ENCODE assay signal across 9 mouse cellular contexts in genomic region chr1:172204814-172205740, GRCm38 (mm10). TPM values are rescaled to one million over a fixed set of nuclear protein-coding genes. Genes with fewer than 3 reads are reported as not detected.
DNase-seq lines count a peak whose midpoint lies in the region; ATAC-seq lines count a peak whose summit lies in the region.
"Had no signal": no experiment of that assay in that cellular context is flagged by ENCODE, and none has a peak within 500 bp of the region (broad histone marks: within the 10 kb centered on the region; RNA-seq: fewer than 3 reads in every experiment).

No protein-coding gene starts in this region.

- no peak for DNase-seq in heart, adult 9 months (ENCODE audit: low spot score in 2 of 2)
- peak; percentile 79 for DNase-seq in brain, adult 2 months (ENCODE audit: low read depth, low spot score)
- DNase-seq in yolk sac, embryonic 10.5 days (ENCODE audit: low spot score): no peak
- no peak for DNase-seq in gastrocnemius, adult 18-20 months (ENCODE audit: low spot score)

- peaks cover 67% of the 10 kb centered on the region for H3K4me1 ChIP-seq in heart, embryonic 13.5 days
- H3K4me1 ChIP-seq in forebrain, embryonic 15.5 days: peaks cover 72% of the 10 kb centered on the region
- H3K4me1 ChIP-seq in liver, embryonic 16.5 days (ENCODE audit: control insufficient read depth, low read depth, low read length): peaks cover 14% of the 10 kb centered on the region

- peak overlapping the region; percentile 86 for H3K4me2 ChIP-seq in heart, embryonic 13.5 days
- peak overlapping the region; percentile 83 for H3K4me2 ChIP-seq in forebrain, embryonic 15.5 days (replicated peaks)
- peak overlapping the region; percentile 44; the same call in 1 of the 2 replicates for H3K4me2 ChIP-seq in liver, embryonic 16.5 days (ENCODE audit: low read depth, low read length)

- WGBS in heart, embryonic 13.5 days: 52% methylated on average over 14 of the region's 15 CpGs
- 4% methylated on average over 15 of the region's 15 CpGs for WGBS in forebrain, embryonic 15.5 days
- 60% methylated on average over 15 of the region's 15 CpGs for WGBS in liver, embryonic 16.5 days (ENCODE audit: insufficient replicate concordance)

- no peaks in the 10 kb centered on the region for H3K27me3 ChIP-seq in heart, embryonic 13.5 days (replicated peaks)
- H3K27me3 ChIP-seq in forebrain, embryonic 15.5 days: no peaks in the 10 kb centered on the region
- H3K27me3 ChIP-seq in liver, embryonic 16.5 days (ENCODE audit: control insufficient read depth, insufficient read depth, low read depth, low read length): peaks cover 7% of the 10 kb centered on the region

- no peaks in the 10 kb centered on the region for H3K9me3 ChIP-seq in heart, embryonic 13.5 days
- no peaks in the 10 kb centered on the region for H3K9me3 ChIP-seq in forebrain, embryonic 15.5 days
- H3K9me3 ChIP-seq in liver, embryonic 16.5 days (replicated peaks; ENCODE audit: control insufficient read depth, low read length): no peaks in the 10 kb centered on the region
- H3K9me3 ChIP-seq: G1E had no signal

- no peak for ATAC-seq in heart, embryonic 13.5 days (ENCODE audit: extremely low read depth, insufficient number of reproducible peaks, low FRiP score, low TSS enrichment)
- ATAC-seq in forebrain, embryonic 15.5 days (replicated peaks): no peak
- no peak for ATAC-seq in liver, embryonic 16.5 days (ENCODE audit: low read depth)
- ATAC-seq in erythroid progenitor cell, adult 5-6 weeks (replicated peaks; ENCODE audit: low FRiP score, poor library complexity, severe bottlenecking): no peak

- H3K9ac ChIP-seq in heart, embryonic 13.5 days: peak overlapping the region; percentile 97
- H3K9ac ChIP-seq in forebrain, embryonic 15.5 days (replicated peaks): peak overlapping the region; percentile 93
- no peak overlapping the region for H3K9ac ChIP-seq in liver, embryonic 16.5 days (ENCODE audit: low read depth, low read length)

- H3K4me3 ChIP-seq in heart, embryonic 13.5 days: peak overlapping the region; percentile 84
- H3K4me3 ChIP-seq in forebrain, embryonic 15.5 days: peak overlapping the region; percentile 72
- H3K4me3 ChIP-seq in liver, embryonic 16.5 days (ENCODE audit: low read depth, low read length): no peak overlapping the region

- H3K27ac ChIP-seq in heart, embryonic 13.5 days (replicated peaks): peak overlapping the region; percentile 95
- peak overlapping the region; percentile 98 for H3K27ac ChIP-seq in forebrain, embryonic 15.5 days (replicated peaks)
- H3K27ac ChIP-seq in liver, embryonic 16.5 days (ENCODE audit: low read length): no peak overlapping the region

- peaks cover 41% of the 10 kb centered on the region for H3K36me3 ChIP-seq in heart, embryonic 13.5 days
- H3K36me3 ChIP-seq in forebrain, embryonic 15.5 days: peaks cover 3% of the 10 kb centered on the region; the same call in 1 of the 2 replicates
- H3K36me3 ChIP-seq in liver, embryonic 16.5 days (ENCODE audit: control insufficient read depth, insufficient read depth): peaks cover 5% of the 10 kb centered on the region; the same call in 1 of the 2 replicates

RNA-seq across cellular contexts. Expression of gene Pea15a, which starts 1.5 kb away (rescaled TPM):
- polyA plus RNA-seq in heart, embryonic 13.5 days (2015; fragmentation: Nextera tagmentation; extraction: Ambion mirVana): 169 and 180 TPM in 2 replicates
- 462 and 488 TPM in 2 replicates for polyA plus RNA-seq in forebrain, embryonic 15.5 days (2015; fragmentation: Nextera tagmentation; extraction: Ambion mirVana)
- polyA plus RNA-seq in liver, embryonic 16.5 days (2015; fragmentation: Nextera tagmentation; extraction: Ambion mirVana): 20.6 and 21.5 TPM in 2 replicates
- 5.4 and 12.2 TPM in 2 replicates for total RNA-seq in erythroid progenitor cell, adult 5-6 weeks (2015; ENCODE audit: low replicate concordance)
- 3.3 and 6.0 TPM in 2 replicates for total RNA-seq in erythroid progenitor cell, adult 5-6 weeks (2017; ENCODE audit: low replicate concordance)
- 10 to 100 TPM; 20.2 to 33.2 TPM for total RNA-seq in gastrocnemius, adult 18-20 months (2021)

RNA-seq across cellular contexts. Expression of gene Casq1, which starts 14.6 kb away (rescaled TPM):
- 162 and 211 TPM in 2 replicates for polyA plus RNA-seq in heart, embryonic 13.5 days (2015; fragmentation: Nextera tagmentation; extraction: Ambion mirVana)
- polyA plus RNA-seq in forebrain, embryonic 15.5 days (2015; fragmentation: Nextera tagmentation; extraction: Ambion mirVana): 6.2 and 6.4 TPM in 2 replicates
- 2.6 and 7.5 TPM in 2 replicates for polyA plus RNA-seq in liver, embryonic 16.5 days (2015; fragmentation: Nextera tagmentation; extraction: Ambion mirVana)
- not detected in 2 replicates for total RNA-seq in erythroid progenitor cell, adult 5-6 weeks (2015; ENCODE audit: low replicate concordance)
- not detected in 2 replicates for total RNA-seq in erythroid progenitor cell, adult 5-6 weeks (2017; ENCODE audit: low replicate concordance)
- 1,000 to 10,000 TPM; 2,670 to 3,214 TPM for total RNA-seq in gastrocnemius, adult 18-20 months (2021)
- total RNA-seq: G1E had no signal
- polyA plus RNA-seq: G1E had no signal

RNA-seq across cellular contexts. Expression of gene Atp1a4, which starts 53.1 kb away (rescaled TPM):
- polyA plus RNA-seq in heart, embryonic 13.5 days (2015; fragmentation: Nextera tagmentation; extraction: Ambion mirVana): 0.21 and 0.52 TPM in 2 replicates
- polyA plus RNA-seq in forebrain, embryonic 15.5 days (2015; fragmentation: Nextera tagmentation; extraction: Ambion mirVana): 0.09 and 0.10 TPM in 2 replicates
- not detected in 2 replicates for polyA plus RNA-seq in liver, embryonic 16.5 days (2015; fragmentation: Nextera tagmentation; extraction: Ambion mirVana)
- not detected in 2 replicates for total RNA-seq in erythroid progenitor cell, adult 5-6 weeks (2015; ENCODE audit: low replicate concordance)
- not detected in 2 replicates for total RNA-seq in erythroid progenitor cell, adult 5-6 weeks (2017; ENCODE audit: low replicate concordance)
- under 1 TPM; 0.40 to 0.43 TPM for total RNA-seq in gastrocnemius, adult 18-20 months (2021)
- polyA plus RNA-seq: G1E had no signal

RNA-seq across cellular contexts. Expression of gene Igsf8, which starts 56.4 kb away (rescaled TPM):
- 27.8 and 31.6 TPM in 2 replicates for polyA plus RNA-seq in heart, embryonic 13.5 days (2015; fragmentation: Nextera tagmentation; extraction: Ambion mirVana)
- polyA plus RNA-seq in forebrain, embryonic 15.5 days (2015; fragmentation: Nextera tagmentation; extraction: Ambion mirVana): 137 and 162 TPM in 2 replicates
- polyA plus RNA-seq in liver, embryonic 16.5 days (2015; fragmentation: Nextera tagmentation; extraction: Ambion mirVana): 16.8 and 20.6 TPM in 2 replicates
- 14.4 and 15.1 TPM in 2 replicates for total RNA-seq in erythroid progenitor cell, adult 5-6 weeks (2015; ENCODE audit: low replicate concordance)
- 3.1 and 3.3 TPM in 2 replicates for total RNA-seq in erythroid progenitor cell, adult 5-6 weeks (2017; ENCODE audit: low replicate concordance)
- 10 to 100 TPM in 1 of 2 experiments, 1 to 10 TPM in 1; 7.6 to 10.6 TPM for total RNA-seq in gastrocnemius, adult 18-20 months (2021)

RNA-seq across cellular contexts. Expression of gene Dcaf8, which starts 57.2 kb away (rescaled TPM):
- polyA plus RNA-seq in heart, embryonic 13.5 days (2015; fragmentation: Nextera tagmentation; extraction: Ambion mirVana): 106 and 108 TPM in 2 replicates
- polyA plus RNA-seq in forebrain, embryonic 15.5 days (2015; fragmentation: Nextera tagmentation; extraction: Ambion mirVana): 104 and 109 TPM in 2 replicates
- 61.2 and 61.3 TPM in 2 replicates for polyA plus RNA-seq in liver, embryonic 16.5 days (2015; fragmentation: Nextera tagmentation; extraction: Ambion mirVana)
- 77.5 TPM in 2 replicates for total RNA-seq in erythroid progenitor cell, adult 5-6 weeks (2015; ENCODE audit: low replicate concordance)
- total RNA-seq in erythroid progenitor cell, adult 5-6 weeks (2017; ENCODE audit: low replicate concordance): 141 and 176 TPM in 2 replicates
- 100 to 1,000 TPM; 192 to 193 TPM for total RNA-seq in gastrocnemius, adult 18-20 months (2021)

Comparison
In these comparisons a context has a peak if more than half of its experiments do, and no peak if none do; other contexts are left out.
1. RNA of gene Casq1, which starts 14.6 kb away (polyA plus RNA-seq): 162 to 211 TPM in heart, embryonic 13.5 days; 2.6 to 7.5 TPM in liver, embryonic 16.5 days and 6.2 to 6.4 TPM in forebrain, embryonic 15.5 days; every median in the first group is over 10 times any median in the second.
2. Peak in every context shown above with its lines, with median percentiles within 50 percentile points of each other: H3K4me2 ChIP-seq.